Mouse (Mus musculus): ENCODE measurements around the gene Kansl3. TPM values are rescaled to one million over a fixed set of nuclear protein-coding genes. Genes with fewer than 3 reads are reported as not detected.

The Kansl3 gene
- 12.6 and 13.9 TPM in 2 replicates for total RNA-seq (2015)
- 28.2 and 31.5 TPM in 2 replicates for total RNA-seq (2017)

DNA sequence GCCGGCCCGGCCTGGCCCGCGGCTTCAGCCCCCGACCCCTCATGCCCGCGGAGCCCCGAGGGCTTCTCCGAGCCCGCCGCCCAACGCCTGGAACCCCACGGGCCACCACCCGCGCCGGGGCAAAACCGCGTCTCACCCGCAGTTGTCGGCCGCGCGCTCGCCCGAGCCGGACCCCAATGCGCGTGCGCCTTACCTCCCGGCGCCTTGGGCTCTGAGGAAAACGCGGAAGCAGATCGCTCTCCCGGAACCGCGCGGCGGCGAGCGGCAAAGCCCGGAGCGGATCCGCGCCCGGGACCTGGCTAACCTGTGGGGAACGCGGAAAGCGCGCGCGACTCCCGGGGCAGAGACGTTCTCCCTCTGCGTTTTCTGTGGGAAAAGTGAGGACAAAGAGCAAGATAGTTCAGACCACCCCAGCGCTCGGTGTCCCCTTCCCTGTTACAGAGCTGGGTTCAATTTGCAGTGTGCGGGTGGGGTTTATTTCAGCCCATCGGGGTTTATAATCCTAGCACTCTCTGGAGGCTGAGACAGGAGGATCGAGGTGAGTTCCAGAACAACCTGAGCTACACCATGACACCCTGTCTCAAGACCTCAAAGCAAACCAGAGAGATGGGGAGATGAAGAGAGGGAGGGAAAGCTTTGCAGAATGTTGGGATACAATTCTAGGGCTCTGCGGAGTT lies at the start of gene Kansl3:
Kansl3 (minus strand) TSS at position 213 of the 677 bp plus-strand sequence.
- ATAC-seq (ENCODE audit: poor library complexity, severe bottlenecking) = peak; percentile 99

DNA sequence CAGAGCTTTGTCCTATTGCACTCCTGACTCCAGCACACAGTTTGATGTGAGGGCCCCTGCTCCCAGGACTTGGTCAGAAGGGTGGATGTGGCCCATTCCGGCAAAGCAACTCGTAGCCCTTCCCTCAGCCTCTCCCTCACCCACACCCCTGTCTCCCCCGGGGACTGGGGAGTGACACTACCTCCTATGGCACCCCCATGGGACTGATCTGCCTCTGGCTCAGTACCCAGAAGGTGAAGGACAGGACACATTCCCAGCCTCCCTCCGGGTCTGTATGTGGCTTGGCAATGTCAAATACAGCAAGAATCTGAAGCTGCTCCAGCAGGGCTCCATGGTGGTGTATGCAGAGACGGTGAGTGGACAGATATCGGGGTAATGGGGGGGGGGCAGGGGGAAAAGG lies 35.5 kb upstream of the Kansl3 start:
- ATAC-seq (ENCODE audit: poor library complexity, severe bottlenecking) = no peak

DNA sequence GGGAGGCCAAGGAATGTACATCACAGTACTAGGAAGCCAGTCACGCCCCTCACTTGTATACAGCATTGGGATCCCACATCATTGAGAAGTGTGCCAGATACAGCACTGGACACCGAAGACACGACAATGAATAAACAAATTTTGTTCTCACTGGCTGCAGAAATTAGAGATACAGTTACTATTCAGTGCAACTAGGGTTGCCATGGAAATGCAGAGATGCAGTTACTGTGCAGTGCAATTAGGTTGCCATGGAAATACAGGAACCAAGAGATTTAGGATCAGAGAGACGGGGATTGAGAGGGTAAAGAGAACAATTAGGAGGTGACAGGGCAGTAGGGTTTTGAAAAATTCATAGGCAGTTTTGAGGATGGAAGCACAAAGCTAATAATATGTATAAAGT lies 32.5 kb upstream of the Kansl3 start:
- ATAC-seq (ENCODE audit: poor library complexity, severe bottlenecking) = no peak

DNA sequence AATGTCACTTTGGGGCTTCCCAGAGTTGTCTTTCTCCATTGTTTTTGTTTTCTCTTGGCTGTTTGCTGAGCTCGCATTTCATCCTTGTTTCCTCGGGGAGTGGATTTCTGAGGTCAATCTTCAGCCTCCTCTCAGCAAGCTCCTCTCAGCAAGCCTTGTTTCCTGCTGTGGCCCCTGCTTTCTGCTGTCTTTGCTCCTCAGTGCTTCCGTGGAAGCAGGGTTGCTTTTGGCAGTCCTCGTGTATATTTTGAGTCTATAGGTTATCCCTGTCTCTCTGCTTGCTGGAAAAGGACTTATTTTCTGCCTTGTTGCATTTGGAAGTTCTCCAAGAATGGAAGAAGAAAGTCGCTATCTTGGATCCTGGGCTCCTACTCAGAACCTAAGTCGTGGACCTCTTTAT lies 28.1 kb upstream of the Kansl3 start:
- ATAC-seq (ENCODE audit: poor library complexity, severe bottlenecking) = no peak

DNA sequence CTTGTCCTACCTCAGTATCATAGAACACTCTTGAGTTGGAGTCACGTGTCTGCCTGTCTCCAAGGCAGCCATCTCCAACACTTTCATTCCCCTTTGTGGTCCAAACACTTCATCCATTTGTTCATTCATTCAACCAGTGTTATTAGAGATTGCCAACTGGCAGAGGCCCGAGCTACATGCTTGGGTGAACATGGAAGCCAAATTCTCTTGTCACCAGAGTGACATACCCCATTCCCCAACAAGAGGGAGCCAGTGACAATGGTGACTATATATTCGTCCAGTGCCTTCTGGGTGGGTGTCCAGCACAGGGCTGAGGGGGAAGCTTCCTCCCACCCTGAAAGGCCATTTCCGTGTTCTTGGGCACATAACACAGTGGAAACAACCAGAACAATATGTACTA lies 10.6 kb upstream of the Kansl3 start:
- ATAC-seq (ENCODE audit: poor library complexity, severe bottlenecking) = no peak

DNA sequence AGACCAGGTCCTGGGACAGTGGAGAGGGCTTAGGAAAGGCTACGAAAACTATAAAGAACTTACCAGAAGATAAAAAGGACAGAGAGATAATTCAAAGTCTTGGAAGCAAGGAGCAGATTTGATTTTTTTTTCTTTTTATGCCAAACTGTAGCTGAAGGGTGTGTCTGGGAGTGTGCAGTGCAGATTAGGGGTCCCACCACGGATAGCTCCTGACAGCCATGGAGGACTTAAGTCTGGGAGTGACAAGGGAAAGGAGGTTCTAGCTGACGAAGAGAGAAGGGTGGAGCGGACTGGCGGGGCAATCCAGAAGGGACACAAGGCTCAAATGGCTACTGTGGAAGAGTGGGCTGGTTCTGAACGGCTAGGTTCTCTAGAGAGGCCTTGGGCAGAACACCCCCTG lies 9.9 kb upstream of the Kansl3 start:
- no peak for ATAC-seq (ENCODE audit: poor library complexity, severe bottlenecking)

DNA sequence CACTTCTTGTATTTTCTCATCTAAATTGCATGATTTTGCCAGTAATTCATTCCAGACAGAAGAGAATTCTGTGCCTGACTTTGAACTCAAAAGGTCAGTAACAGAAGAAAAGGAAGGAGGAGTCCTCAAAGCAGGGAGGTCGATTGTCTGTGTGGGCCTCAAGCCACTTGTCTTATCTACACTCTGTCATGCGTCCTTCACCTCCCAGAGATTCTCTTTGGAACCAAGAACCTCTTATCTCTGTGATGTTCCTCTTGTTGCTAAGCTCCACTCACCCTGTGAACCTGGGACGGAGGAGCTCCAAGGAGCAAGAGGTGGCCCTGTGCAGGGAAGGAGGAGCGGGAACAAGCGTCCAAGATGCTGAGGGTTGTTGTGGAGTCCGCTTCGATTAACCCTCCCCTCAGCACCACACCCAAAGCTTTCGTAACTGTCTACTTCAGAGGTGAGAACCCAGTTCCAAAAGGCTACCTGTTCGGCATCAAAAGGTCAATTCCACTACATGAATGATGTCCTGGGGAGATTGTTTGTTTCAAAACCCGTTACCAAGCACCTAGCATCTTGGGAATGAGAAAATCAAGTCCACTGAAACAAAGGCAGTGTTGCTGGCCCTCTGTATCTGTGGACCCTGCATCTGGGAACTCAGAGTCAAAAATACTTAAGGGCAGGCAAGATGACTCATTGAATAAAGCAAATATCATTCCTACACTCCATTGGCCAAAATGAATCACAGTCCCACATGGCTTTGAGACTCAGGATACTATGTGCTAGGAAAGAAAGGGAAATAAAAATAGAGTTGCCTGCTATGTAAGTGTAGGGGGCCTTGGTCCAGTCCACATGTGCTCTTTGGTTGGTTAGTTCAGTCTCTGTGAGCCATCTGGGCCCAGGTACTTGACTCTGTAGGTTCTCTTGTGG lies 3.2 kb upstream of the Kansl3 start, which contains the start of gene Fer1l5:
Fer1l5 (plus strand) TSS at position 358 of the 912 bp plus-strand sequence.
- ATAC-seq (ENCODE audit: poor library complexity, severe bottlenecking) = no peak

DNA sequence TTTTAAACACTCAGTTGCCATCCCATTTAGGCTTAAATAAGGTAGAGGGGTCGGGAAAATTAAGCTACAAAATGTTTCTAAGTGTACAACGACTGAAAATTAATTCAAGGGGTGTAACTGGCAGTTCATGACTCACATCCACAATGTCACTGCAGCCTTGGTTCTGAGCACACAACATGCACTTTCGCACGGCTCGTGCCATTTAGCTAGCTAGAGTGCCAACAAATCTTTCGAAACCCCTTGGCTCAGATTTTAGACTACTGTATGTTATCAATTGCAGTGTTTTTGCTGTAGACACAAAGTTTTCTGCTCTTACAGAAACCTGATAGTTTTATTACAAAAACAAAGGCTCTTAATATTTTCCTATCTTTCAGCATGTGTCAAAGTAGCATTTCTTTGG lies 1.9 kb upstream of the Kansl3 start:
- no peak for ATAC-seq (ENCODE audit: poor library complexity, severe bottlenecking)

DNA sequence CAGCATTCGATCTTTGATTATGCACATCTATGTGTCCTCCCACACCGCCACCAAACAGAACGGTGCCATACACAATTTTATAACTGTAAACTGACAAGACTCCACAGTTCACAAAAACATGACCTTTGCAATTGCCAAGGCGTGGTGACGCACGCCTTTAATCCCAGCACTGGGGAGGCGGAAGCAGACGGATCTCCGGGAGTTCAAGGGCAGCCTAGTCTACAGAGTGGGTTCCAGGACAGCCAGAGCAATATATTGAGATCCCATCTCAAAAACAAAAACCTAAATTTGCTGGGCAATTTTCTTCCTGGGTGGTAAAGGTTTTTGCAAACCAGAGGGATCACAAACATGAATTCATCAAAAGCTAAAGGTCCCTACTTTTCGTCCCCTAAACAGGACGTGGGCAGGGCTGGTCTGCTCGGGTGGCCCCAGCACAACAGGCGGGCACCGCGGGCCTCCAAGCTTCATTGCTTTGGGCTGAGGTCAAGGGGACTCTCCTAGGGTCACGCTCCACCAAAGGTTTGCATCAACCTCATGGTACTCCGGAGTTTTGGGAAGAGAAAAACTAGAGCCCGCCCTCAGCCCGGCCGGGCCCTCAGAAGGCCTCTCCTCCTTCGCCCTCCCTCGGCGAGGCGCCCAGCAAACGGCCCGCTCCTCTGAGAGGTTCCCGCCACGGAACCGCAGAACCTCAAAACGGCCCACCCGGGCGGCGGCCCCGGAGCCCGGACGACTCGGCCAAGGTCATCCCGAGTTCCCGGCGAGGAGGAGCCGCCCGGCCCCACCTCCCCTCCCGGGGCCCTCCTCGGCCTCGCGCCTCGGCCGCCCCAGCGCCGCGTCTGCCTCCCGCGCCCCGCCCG lies 641 bp downstream of the Kansl3 start:
- ATAC-seq (ENCODE audit: poor library complexity, severe bottlenecking) = peak; percentile 41

DNA sequence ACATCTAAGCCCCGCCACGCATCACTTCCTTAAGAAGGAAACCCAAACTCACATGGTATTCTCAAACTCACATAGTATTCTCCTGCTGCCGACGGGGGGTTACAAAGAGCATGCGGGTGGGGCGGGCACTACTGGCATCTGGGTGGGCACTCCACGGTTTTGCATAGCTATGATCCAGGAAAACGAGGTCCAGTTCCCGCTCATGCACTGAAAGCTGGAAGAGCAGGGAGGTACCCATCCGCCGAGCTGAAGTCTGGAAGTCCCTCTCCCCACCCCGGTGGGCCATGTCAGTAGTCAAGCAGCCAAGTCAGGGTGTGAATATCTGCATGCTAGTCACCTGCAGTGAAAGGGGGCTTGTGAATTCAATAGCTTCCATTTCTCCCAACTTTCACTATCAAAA lies 1.3 kb downstream of the Kansl3 start:
- ATAC-seq (ENCODE audit: poor library complexity, severe bottlenecking) = no peak

DNA sequence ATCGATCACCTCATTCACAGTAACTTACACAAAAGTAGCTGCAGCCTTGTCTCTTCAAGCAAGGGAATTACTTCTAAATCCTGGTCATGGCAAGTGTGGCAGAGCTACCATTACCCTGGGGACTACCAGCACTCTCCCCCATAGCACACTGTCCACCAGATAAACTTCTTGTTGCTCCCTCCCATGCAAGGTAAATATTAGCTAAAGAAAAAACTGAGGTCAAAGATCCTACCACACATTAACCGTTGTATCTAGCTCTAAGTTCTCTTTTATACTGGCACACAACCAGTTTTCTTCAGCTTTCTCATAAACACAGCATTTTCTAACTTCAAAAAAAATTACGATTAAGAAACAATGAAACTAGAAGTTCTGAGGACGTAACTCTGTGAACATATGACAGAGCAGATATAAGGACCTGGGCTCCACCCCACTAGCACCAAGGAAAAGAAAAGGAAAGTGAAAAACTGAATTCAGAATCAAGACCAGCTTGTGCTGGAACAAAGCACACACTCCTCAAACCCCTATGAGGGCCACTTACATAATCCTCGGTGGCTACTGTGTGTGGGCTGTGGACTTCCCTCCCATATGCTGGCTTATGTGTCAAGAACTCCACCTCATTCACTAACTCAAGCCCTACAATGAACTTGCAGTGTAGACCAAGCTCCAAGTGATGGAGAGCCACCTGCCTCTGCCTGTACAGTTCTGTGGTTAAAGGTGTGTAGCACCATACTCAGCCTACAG lies 11.9 kb downstream of the Kansl3 start:
- peak; percentile 27 for ATAC-seq (ENCODE audit: poor library complexity, severe bottlenecking)

DNA sequence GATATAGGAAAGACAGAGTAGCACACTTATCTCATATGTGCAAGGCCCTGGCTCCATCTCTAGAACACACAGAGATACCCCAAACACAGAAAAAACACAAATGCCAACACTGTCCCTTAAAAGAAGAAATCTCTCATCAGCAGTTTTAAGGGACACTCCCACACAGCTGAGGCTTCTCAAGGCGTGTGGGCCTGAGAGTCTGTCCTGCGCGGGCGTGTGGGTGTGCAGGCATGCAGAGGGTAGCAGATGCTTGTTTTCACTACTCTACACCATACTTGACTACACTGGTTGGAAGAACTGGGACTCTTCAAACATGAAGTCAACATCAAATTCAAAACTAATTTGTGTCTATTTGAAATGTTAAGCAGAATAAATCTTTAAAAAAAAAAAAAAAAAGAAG lies 16.6 kb downstream of the Kansl3 start:
- no peak for ATAC-seq (ENCODE audit: poor library complexity, severe bottlenecking)

DNA sequence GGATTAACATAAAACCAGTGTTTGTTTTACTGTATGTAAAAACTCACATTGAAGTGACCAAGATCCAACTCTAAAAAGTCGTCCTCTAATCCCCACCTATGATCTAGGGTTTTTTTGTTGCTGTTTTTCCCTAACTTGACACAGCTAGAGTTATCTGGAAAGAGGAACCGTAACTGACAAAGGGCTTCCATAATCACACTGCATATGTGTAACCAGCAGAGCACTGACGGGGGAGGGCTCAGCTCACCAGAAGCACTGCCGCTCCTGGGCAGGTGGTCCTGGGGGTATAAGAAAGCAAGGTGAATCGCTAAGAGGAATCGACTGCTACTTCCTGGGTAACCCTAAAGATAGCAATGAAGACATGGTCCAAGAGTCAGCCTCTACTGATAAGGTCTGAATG lies 26.4 kb downstream of the Kansl3 start:
- ATAC-seq (ENCODE audit: poor library complexity, severe bottlenecking) = no peak

DNA sequence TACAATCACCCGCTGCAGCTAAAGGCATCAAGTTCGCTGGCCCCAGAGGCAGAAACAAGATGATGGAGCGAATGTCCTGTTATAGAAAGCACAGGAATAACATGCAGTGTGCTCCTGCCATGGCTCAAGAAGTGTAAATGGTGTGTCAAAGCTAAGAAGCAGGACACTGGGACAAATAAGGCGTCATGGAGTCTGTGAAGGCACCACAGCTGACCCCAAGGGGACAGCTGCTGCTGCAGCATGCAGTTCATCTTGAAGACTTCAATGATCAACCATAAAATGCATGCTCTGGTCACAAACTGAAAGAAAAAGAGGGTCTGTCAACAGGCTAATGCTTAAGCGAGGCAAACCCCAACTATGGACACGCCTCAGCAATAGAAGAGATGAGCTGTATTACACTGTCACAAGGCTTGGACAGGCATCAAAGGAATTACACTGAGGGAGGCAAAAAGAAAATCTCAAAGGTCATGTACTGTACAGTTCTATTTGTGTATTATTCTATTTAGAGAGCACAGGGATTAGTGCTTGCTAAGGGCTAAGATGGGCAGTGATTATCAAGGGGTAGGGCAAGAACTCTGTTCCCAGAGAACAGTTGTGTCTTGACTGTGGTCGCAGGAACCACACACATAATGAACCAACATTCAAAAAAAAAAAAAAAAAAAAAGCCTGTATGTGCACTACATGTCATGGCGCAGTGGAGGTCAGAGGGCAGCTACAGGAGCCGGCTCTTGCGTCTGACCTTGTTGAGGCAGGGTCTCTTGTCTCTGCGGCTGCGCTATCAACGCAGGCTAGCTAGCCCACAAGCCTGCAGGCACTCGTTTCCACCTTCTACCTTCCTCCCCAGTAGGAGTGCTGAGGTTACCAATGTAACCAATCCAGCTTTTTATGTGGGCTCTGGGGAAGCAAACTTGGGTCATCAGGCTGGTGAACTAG lies 35.8 kb downstream of the Kansl3 start:
- no peak for ATAC-seq (ENCODE audit: poor library complexity, severe bottlenecking)

DNA sequence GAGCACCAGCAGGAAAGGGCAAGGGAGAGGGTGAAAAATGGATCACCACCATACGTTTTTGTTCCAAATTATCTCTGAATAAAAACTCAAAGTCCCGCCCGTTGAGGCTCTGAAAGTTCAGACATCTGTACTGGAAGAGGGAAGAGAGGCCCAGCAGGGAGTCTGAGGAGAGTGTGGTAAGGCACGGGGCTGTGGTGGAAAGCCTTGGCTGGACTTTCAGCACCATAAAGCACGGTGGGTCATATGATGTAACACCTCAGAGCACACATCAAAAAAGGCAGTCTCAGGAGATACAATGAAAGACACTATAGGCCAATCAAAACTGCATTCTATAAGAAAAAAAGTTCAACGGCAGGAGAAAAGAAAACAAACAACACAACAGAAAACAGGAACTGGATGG lies 37.2 kb downstream of the Kansl3 start:
- ATAC-seq (ENCODE audit: poor library complexity, severe bottlenecking) = no peak

DNA sequence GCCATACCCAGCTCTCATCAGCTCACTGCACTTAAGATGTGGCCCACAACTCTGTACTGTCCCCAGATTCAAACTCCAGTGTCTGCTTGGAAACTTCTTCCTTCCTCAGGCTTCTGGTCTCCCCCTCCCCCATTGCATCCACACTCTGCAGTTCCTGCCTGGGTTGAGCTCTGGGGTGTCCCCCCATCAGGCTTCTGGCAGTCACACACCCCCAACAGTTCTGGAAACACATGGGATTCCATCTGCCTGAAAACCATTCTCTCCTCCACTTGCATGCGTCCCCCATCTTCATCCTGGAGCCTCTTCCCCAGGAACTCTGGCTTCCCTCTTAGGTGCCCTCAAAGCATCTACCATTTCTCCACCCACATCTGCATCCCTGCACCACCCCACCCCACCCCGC lies 42.2 kb downstream of the Kansl3 start:
- ATAC-seq (ENCODE audit: poor library complexity, severe bottlenecking) = no peak

DNA sequence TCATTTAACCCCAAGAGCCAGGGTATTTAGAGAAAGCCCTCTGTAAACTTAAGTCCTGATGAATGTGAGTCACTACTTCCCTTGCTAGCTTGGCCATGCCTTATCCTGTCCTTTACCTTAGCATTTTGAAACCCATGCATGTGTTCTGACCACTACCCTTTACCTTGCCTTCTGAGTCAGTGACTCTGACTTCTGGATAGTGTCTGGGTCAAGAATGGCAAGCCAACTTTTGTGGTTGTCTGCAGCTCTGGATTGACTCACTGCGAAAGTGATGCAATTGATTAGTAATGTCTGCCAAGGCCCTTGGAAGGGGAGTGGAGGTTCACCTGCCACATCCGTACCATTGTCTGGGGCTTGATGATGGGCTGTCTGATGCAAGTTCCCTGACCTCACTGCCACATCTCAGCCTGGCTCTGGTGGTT lies 43.1 kb downstream of the Kansl3 start:
- peak; percentile 65 for ATAC-seq (ENCODE audit: poor library complexity, severe bottlenecking)

DNA sequence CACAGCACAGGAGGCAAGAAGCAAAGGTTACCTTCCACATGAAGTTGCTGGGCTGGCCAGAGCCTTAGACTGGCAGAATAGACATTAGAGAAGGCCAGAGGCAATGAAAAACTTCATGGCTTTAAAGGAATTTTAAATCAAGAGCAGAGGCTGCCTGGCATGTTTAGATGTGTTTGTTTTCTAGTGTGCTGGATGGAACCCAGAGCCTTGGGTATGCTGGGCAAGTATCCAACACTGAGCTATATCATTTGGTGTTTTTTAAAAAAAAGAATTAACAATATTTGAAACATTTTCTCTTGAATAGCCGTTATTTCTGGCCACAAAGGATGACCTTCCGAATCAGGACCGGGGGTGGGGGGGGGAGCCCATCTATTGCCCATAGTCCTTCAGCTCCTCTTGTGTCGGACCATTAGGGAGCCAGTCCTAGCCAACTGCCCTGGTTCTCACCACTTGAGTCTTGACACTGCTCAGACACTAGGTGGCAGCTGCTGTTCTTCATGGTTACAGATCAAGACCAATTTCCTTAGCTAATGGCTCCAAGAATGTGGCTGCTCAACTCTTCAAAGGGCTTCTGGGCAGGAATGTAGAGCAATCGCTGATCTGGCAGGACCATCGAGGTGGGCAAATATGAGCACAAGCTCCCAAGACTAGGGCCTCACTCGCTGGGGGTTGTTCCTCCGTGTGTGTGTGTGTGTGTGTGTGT lies 45.1 kb downstream of the Kansl3 start:
- ATAC-seq (ENCODE audit: poor library complexity, severe bottlenecking) = peak; percentile 63

DNA sequence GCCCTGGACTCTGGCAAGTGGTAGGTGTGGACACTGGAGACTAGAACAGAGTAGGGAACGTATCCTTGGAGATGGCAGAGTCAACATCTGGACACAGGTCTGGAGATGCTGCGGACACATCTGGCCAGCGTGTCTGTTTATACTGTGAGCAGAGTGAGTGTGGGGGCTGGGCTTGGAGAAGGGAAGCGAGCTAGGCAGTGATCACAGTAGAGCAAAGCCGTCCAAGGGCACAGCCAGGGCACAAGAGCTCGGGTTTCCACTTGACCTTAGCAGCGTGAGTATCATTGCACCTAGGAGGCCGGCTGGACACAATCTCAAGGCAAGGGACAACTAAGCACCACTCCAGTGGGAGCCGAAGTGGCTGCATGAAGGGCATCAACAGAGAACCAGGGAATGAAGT lies 45.9 kb downstream of the Kansl3 start:
- ATAC-seq (ENCODE audit: poor library complexity, severe bottlenecking) = no peak
